Mouse (Mus musculus): ENCODE measurements around the gene Nrl.

- TF ChIP-seq EP300 (IDR thresholded peaks at IDR 0.05; ENCODE audit: low read depth) (no peak), CTCF (IDR thresholded peaks at IDR 0.05; ENCODE audit: low read depth) (no peak)
These were observed 33.4 kb downstream of the Nrl start for GRCm38 (mm10) chr14:55491291-55491833.

Measured in liver, postnatal 0 days (tissue).